ENCODE assay signal across 9 mouse cellular contexts in genomic region chr11:102602816-102603495, GRCm38 (mm10). TPM values are rescaled to one million over a fixed set of nuclear protein-coding genes. Genes with fewer than 3 reads are reported as not detected.
DNase-seq lines count a peak whose midpoint lies in the region; ATAC-seq and TF ChIP-seq lines count a peak whose summit lies in the region.
"Had no signal": no experiment of that assay in that cellular context is flagged by ENCODE, and none has a peak within 500 bp of the region (broad histone marks: within the 10 kb centered on the region; RNA-seq: fewer than 3 reads in every experiment).

No protein-coding gene starts in this region.

- peak; percentile 84 for TF ChIP-seq POLR2A in embryonic fibroblast, embryonic 13.5 days (IDR thresholded peaks at IDR 0.05; ENCODE audit: low read depth, low read length)

- peak overlapping the region; percentile 41 for H3K9ac ChIP-seq in hindbrain, embryonic 15.5 days
- H3K9ac ChIP-seq in midbrain, embryonic 15.5 days: peak overlapping the region; percentile 16; the same call in 1 of the 2 replicates

- H3K4me1 ChIP-seq in embryonic fibroblast, embryonic 13.5 days (ENCODE audit: control insufficient read depth, insufficient read depth, low read length): no peaks in the 10 kb centered on the region
- peaks cover 37% of the 10 kb centered on the region for H3K4me1 ChIP-seq in hindbrain, embryonic 15.5 days (replicated peaks)
- peaks cover 41% of the 10 kb centered on the region for H3K4me1 ChIP-seq in midbrain, embryonic 15.5 days

- no peak for ATAC-seq in hindbrain, embryonic 15.5 days (ENCODE audit: low FRiP score, low read depth)
- ATAC-seq in midbrain, embryonic 15.5 days (replicated peaks): no peak

- no peak for DNase-seq in left cerebral cortex, adult 2 months (ENCODE audit: extremely low spot score in 1 of 2, low spot score in 2 of 2)
- no peak for DNase-seq in left cerebral cortex, adult 9 months (ENCODE audit: low spot score in 2 of 2)
- no peak for DNase-seq in cerebellum, adult 18-20 months
- no peak for DNase-seq in left cerebral cortex, postnatal 25 days (ENCODE audit: low spot score in 2 of 2)
- no peak for DNase-seq in right cerebral cortex, adult 2 months (ENCODE audit: low spot score in 2 of 2)

- intact Hi-C loops in left cerebral cortex, adult 2 months (cut with DNase I): no loop called here
- intact Hi-C loops in left cerebral cortex, postnatal 25 days (cut with DNase I): no loop called here

- H3K4me2 ChIP-seq in hindbrain, embryonic 15.5 days: peak overlapping the region; percentile 95
- peak overlapping the region; percentile 97 for H3K4me2 ChIP-seq in midbrain, embryonic 15.5 days

- 1% methylated on average over 13 of the region's 13 CpGs for WGBS in hindbrain, embryonic 15.5 days
- 4% methylated on average over 13 of the region's 13 CpGs for WGBS in midbrain, embryonic 15.5 days

- H3K9me3 ChIP-seq in hindbrain, embryonic 15.5 days: no peaks in the 10 kb centered on the region
- H3K9me3 ChIP-seq in midbrain, embryonic 15.5 days: no peaks in the 10 kb centered on the region

- peaks cover 5% of the 10 kb centered on the region; the same call in 1 of the 2 replicates for H3K27me3 ChIP-seq in hindbrain, embryonic 15.5 days
- H3K27me3 ChIP-seq in midbrain, embryonic 15.5 days (replicated peaks): 0 out of 2 replicates have a peak, but pooled peaks cover 7% of the 10 kb centered on the region

- H3K4me3 ChIP-seq in left cerebral cortex, adult 2 months: peak overlapping the region; percentile 47
- peak overlapping the region; percentile 63 for H3K4me3 ChIP-seq in embryonic fibroblast, embryonic 13.5 days (ENCODE audit: insufficient read depth, low read length)
- peak overlapping the region; percentile 77 for H3K4me3 ChIP-seq in hindbrain, embryonic 15.5 days
- H3K4me3 ChIP-seq in midbrain, embryonic 15.5 days: peak overlapping the region; percentile 66

- peak overlapping the region; percentile 60 for H3K27ac ChIP-seq in left cerebral cortex, adult 2 months
- peak overlapping the region; percentile 99 for H3K27ac ChIP-seq in embryonic fibroblast, embryonic 13.5 days (ENCODE audit: insufficient read depth, low read length)
- H3K27ac ChIP-seq in hindbrain, embryonic 15.5 days (replicated peaks): peak overlapping the region; percentile 85
- H3K27ac ChIP-seq in midbrain, embryonic 15.5 days: peak overlapping the region; percentile 82

- H3K36me3 ChIP-seq in hindbrain, embryonic 15.5 days: no peaks in the 10 kb centered on the region
- H3K36me3 ChIP-seq in midbrain, embryonic 15.5 days (replicated peaks): no peaks in the 10 kb centered on the region

- TF ChIP-seq CTCF in left cerebral cortex, adult 2 months (IDR thresholded peaks at IDR 0.05): no peak
- no peak for TF ChIP-seq CTCF in embryonic fibroblast, embryonic 13.5 days (IDR thresholded peaks at IDR 0.05; ENCODE audit: borderline replicate concordance, insufficient read depth, low read length)

RNA-seq across cellular contexts. Expression of gene Fzd2, which starts 1.2 kb away (rescaled TPM):
- total RNA-seq in left cerebral cortex, adult 2 months (2021): 10 to 100 TPM; 10.9 to 11.7 TPM
- 54.6 and 75.0 TPM in 2 replicates for polyA plus RNA-seq in embryonic fibroblast, embryonic 13.5 days (2011; ENCODE audit: insufficient read length, low read depth, missing spikeins)
- 7.9 and 9.8 TPM in 2 replicates for polyA plus RNA-seq in hindbrain, embryonic 15.5 days (2015; fragmentation: Nextera tagmentation; extraction: Ambion mirVana)
- polyA plus RNA-seq in midbrain, embryonic 15.5 days (2015; fragmentation: Nextera tagmentation; extraction: Ambion mirVana): 7.4 and 9.5 TPM in 2 replicates
- total RNA-seq in left cerebral cortex, postnatal 25 days (2021): 10 to 100 TPM in 1 of 2 experiments, 1 to 10 TPM in 1; 9.3 to 11.3 TPM

RNA-seq across cellular contexts. Expression of gene Gm11627, which starts 23.7 kb away (rescaled TPM):
- 1 to 10 TPM; 4.8 to 5.0 TPM for total RNA-seq in left cerebral cortex, adult 2 months (2021)
- 2.5 and 3.2 TPM in 2 replicates for polyA plus RNA-seq in embryonic fibroblast, embryonic 13.5 days (2011; ENCODE audit: insufficient read length, low read depth, missing spikeins)
- polyA plus RNA-seq in hindbrain, embryonic 15.5 days (2015; fragmentation: Nextera tagmentation; extraction: Ambion mirVana): 3.1 and 3.4 TPM in 2 replicates
- polyA plus RNA-seq in midbrain, embryonic 15.5 days (2015; fragmentation: Nextera tagmentation; extraction: Ambion mirVana): 1.9 and 3.4 TPM in 2 replicates
- 1 to 10 TPM; 3.8 to 6.0 TPM for total RNA-seq in left cerebral cortex, postnatal 25 days (2021)
- total RNA-seq: neutrophil, adult 5-6 weeks had no signal

RNA-seq across cellular contexts. Expression of gene Gpatch8, which starts 46.8 kb away (rescaled TPM):
- total RNA-seq in left cerebral cortex, adult 2 months (2021): 10 to 100 TPM; 57.1 to 60.5 TPM
- 36.6 and 40.7 TPM in 2 replicates for polyA plus RNA-seq in embryonic fibroblast, embryonic 13.5 days (2011; ENCODE audit: insufficient read length, low read depth, missing spikeins)
- 66.6 and 69.9 TPM in 2 replicates for polyA plus RNA-seq in hindbrain, embryonic 15.5 days (2015; fragmentation: Nextera tagmentation; extraction: Ambion mirVana)
- polyA plus RNA-seq in midbrain, embryonic 15.5 days (2015; fragmentation: Nextera tagmentation; extraction: Ambion mirVana): 72.7 and 76.4 TPM in 2 replicates
- 10 to 100 TPM; 46.6 to 55.7 TPM for total RNA-seq in left cerebral cortex, postnatal 25 days (2021)
